Mouse (Mus musculus) mouse embryonic stem cell (cell line): Measurements from ENCODE around the gene Trio.

Experiments used
- in situ Hi-C, 2 experiments: fragments of 300-500 bp; cut with MboI; formaldehyde crosslinking; loops; 1 replicate in 1 of 2; 3 replicates in 1 of 2; pipeline ENCODE4 v1.14.3; 2019 to 2020; ENCODE audit warnings: low sequenced_read_pairs in 2 of 2, low pct_unique_long_range_greater_than_20kb in 1 of 2, mixed read lengths in 1 of 2; ENCODE audit not compliant: unreplicated experiment in 1 of 2

The Trio gene

DNA sequence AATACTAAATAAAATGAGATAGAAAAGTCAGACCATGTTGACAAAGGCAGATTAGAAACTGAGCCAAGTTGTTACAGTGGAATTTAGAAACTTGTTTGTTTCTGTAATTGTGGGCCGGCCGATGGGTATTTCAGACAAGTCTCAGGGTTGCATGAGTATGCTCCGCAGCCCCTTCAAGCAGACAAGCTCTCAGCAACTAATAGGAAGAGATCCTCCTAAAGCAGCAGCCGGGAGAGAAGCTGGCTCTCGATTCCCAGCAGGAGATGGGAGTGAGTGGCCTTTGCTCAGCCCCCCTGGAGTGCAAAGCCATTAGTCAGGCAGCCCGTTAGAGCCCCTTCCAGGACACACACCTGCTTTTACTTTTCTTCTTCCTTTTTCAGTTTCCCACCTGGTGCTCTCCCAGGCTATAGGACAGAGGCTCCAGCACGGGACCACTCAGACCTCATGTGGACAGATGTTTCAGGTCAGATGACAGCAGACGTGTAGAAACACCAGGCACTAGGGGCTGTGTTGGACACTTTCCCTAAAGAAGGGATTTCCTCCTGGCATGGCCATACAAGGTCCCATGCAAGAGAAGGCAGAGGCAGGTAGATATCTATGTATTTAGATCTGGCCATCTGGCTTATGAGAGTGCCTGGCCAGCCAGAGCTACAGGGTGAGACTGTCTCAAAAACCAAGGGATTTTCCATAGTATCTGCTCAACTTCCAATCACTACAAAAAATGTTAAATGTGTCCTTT lies 26.9 kb downstream of the Trio start:
- in situ Hi-C loops = no loop called here

DNA sequence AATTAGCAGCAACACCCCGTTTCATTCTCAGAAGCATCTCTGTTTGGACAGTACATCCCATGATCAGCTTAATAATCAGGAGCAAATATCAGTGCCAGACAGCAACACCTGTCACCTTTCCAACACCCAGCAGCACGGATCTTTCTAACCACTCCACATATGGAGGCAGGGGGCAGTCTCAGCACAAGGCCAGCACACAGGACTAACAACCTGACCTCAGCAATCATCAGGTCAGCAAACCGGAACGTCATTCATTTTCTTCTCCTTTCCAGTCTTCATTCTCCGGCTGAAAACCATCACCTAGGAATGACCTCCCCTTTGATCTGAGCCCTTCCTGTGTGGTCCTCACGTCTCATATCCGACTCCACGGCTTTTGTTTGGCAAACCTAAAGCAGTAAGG lies 27.7 kb downstream of the Trio start:
- in situ Hi-C loops = no loop called here

GRCm38 (mm10) chr15:27997391-27997841 lies 28.2 kb downstream of the Trio start:
- in situ Hi-C loops = no loop called here

DNA sequence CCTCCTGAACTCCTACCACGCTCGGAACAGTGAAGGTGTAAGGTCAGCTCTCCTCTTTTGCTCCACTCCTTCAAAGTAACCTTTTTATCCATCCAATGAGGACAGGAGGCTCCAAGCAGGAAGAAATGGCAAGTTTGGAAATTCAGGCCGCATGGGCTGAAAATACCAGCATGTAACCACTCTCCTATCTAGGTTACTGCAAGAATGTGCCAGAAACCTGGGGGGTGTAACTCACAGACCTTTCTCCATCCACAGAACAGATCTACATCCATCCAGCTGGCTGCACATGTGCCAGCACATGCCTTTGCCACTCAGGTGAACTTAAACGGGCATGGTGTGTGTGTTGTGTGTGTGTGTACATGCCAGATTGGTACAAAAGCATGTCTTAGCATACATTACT lies 28.9 kb downstream of the Trio start:
- in situ Hi-C loops = no loop called here

GRCm38 (mm10) chr15:27995421-27995820 lies 30.2 kb downstream of the Trio start:
- in situ Hi-C loops = no loop called here

GRCm38 (mm10) chr15:27994870-27995269 lies 30.8 kb downstream of the Trio start:
- in situ Hi-C loops = no loop called here

- in situ Hi-C loops = no loop called here
Observed at GRCm38 (mm10) chr15:27993528-27993927, 32.1 kb downstream of the Trio start.

DNA sequence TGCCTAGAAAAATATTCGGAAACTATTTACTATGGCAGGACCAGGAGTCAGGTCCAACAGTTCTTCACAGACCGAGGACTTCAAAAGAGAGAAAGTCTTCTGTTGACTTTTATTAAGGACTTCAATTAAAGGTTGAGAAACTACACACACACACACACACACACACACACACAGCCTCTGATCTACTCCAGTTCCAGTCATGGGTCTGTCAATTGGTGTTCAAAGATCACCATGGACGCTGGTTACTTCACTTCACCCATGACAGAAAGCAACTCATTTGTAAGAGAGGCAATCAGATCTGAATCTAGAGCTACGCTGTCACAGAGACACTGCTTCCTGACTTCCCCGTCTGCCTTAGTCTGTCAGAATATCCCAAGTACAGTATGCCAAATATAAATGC lies 33.1 kb downstream of the Trio start:
- in situ Hi-C loops = no loop called here

DNA sequence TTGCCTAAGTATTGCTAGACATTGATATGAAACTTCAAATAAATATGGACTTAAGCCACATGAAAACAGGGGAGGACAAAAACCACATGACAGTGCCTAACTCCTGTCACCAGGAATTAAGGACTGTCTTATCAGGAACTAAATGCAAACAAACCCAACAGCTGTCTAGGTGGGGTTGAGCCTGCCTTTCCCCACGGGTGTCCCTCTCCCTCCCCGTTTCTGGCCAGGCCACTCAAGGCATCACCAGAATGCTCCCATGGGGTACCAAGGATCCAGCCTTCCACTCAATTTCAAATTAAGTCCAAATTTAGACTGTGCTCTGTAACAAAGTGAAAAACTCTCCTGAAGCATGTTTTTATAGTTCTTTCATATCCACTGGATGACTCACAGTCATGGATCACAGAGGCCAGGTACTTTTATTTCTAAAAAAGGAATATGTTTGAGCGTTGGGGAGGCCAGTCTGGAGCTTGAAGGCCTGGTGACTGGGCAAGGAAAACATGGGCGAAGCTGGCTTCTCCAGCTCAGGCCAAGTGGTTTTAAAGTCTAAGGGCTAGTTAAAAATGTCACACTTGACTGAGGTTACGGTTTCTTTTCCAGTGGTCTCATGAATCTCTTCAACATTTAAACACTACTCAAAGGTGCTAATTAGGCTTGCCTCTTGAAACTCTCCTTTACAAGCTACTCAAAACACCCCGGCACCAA lies 33.6 kb downstream of the Trio start:
- in situ Hi-C loops = no loop called here

DNA sequence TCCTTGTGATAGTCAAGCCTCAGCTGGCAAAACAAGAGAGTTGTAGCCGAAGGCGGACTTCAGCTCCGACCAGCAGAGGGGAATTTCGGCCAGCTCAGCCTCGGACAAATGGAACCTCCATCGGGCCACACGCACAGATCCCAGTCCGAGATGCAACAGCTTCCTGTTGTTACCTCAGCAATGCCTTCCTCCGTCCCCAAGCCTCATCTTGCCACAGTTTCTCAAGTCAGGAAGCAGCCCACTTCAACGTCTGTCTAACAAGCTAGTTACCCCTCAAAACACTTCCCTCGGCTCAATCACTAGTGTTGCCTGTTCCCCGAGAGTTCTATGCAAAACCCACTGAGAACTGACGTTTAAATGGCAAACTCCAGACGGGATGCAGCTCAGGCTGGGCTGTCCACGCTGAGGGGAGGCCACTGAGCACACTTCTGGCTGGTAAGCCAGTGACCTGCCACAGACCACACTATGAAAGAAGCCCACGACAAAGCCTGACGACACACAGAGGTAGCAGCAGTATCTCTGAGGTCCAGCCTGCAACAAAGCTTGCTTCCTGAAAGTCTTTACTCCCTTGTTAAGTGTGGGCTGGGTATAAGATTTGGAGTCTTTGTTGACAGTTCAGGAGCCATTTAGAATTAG lies 34.5 kb downstream of the Trio start:
- in situ Hi-C loops = no loop called here

DNA sequence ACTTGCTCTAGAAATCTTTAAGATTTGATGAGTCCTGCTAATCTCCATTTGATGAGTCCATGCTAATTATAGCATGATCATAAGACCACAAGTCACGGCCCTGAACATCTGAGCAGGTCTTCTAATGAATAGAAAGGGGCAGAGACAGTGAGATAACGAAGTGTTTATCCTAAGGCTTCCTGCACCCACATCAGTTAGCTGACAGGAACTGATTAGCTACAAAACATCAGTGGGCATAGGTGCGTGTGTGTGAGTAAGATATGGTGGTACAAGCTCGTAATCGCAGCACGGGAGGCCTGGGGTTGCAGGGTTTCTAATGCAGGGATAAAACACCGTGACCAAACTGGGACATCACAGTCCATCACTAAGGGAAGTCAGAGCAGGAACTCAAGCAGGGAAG lies 37.7 kb downstream of the Trio start:
- in situ Hi-C loops = no loop called here

DNA sequence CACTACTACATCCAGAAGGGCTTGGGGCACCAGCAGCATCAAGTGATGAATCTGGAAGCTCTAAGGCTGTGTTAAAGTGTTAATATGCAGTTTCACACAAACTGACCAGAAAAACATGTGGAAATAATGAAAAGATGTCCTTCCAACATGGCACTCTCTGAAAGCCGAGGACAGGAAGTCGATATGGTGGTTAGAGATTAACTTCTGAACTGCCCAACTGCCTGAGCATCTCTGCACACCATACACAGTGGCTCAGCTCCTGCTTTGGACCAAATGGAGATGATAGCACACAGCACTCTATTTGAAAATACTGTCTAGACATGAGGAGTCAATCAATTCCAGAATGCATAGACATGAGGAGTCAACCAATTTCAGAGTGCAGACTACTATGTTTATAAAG lies 40.8 kb downstream of the Trio start:
- in situ Hi-C loops = no loop called here

- in situ Hi-C loops = no loop called here
Observed at GRCm38 (mm10) chr15:27981764-27982500, 43.7 kb downstream of the Trio start.

DNA sequence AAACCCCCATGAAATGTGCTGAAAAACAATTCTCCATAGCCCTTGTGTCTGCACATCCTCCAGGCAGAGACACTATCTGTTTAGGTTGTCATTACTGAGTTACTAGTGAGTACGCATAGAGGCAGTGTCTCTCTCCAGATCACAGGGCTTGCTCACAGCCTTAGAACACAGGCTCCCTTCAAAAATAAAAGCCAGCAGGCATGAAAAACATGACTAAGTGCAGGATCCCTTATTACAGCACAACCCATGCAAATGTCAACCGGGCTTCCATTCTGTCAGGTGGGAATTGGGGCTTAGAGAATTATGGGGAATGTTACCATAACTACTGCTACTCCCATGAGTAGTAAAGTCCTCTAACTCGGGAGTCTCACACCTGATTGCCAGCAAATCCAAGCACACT lies 44.4 kb downstream of the Trio start:
- in situ Hi-C loops = no loop called here

DNA sequence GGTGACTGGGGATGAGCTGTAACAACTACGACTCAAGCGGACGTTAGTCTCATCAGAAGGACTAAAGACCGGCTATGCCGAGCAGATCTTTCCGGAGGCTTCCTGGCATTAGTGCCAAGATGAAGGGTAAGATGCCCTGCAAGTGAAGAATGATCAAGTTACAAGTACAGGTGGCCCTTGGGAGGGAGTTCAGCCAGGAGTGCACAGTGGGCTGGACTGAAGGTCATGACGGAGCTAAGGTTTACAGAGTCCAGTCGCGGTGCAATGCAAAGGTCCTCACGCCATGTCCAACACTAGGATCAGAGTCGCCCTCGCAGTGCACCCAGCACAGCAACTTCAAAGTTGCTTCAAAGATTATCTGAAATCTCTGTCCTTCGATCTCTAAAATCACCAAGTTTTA lies 45.2 kb downstream of the Trio start:
- in situ Hi-C loops = no loop called here

- in situ Hi-C loops = no loop called here
Observed at GRCm38 (mm10) chr15:27976950-27977349, 48.7 kb downstream of the Trio start.

DNA sequence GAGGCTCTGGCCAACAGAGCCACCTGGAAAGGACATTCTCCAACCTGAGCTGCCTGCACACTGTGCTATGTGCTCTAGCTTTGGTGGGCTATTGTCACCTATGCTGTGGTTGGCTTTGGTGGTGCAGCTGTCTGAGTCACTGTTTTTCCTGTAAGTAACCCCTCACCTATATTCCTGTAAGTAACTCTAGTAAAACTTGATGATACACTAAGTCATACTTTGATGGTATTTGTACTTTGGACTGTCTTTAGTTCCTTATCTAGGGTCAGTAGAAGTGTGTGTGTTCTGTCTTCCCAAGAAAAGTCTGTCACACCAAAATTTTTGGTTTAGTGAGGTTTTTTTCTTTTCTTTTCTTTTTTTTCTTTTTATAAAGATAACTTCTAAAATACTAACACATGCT lies 49.3 kb downstream of the Trio start:
- in situ Hi-C loops = no loop called here

GRCm38 (mm10) chr15:27974637-27975036 lies 51.0 kb downstream of the Trio start:
- in situ Hi-C loops = no loop called here

GRCm38 (mm10) chr15:27968183-27968582 lies 57.5 kb downstream of the Trio start:
- in situ Hi-C loops = no loop called here
